Mouse (Mus musculus): ENCODE data around the gene Sytl4. TPM values are rescaled to one million over a fixed set of nuclear protein-coding genes. Genes with fewer than 3 reads are reported as not detected.

Gene Sytl4
- 1 to 10 TPM in 1 of 3 experiments, under 1 TPM in 1, not detected in 1; 0.85 to 1.6 TPM for polyA plus RNA-seq (2017; shearing (Covaris generic))

DNA sequence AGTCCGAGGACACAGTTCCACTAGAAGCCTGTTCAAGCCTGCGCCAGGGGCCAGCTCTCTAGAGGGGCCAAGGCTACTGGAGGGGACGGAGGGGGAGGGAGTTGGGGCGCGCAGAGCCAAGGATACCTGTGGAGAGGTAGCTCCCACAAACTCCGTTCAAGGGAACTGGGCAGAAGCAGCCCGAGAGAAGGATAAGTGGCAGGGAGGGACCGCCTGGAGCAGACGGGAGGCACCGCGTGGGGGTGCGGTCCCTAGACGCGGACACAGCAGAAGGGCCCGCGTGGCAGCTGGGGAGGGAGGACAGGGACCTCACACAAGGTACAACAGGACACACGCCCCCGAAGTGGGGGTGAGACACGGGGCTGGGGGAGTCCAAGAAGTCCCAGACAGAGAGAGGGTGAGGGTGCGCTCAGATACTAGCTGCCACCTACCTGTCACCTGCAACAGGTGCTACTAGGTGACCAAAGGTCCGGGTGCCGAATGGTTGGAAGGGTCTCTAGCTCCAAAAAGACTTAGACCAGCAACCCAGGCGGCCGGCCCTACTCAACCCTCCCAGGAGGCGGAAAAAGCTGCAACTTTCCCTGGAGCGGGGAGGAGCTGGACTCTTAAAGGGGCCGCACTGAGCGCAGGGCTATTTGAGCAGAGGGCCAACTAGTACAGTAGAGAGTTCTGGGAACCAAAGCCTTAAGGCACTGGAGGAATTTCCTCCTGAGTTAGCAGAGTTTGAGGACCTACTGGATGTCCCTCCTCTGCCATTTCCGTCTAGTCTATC, at the start of gene Sytl4:
Gene Sytl4, minus strand, starts transcription at position 582 of the 772 bp plus-strand sequence.
- ATAC-seq = no peak

DNA sequence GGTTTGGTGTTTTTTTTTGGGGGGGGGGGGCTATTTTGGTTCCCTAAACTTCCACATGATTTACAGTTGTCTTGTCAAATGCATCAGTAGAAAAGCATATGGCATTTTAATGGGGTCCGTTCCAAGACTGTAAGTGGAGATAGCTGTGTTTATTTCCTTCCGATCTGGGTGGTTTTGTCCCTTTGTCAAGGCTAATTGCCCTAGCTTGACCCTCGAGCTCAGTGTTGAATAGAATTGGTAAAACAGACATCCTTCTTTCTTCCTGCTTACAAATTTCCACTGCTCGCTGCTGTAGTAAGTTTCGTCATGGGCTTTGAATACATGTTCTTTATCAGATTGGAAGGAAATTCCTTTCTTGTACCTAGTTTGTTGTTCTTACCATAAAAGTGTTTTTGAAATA, 39.1 kb upstream of the Sytl4 start:
- no peak for ATAC-seq

DNA sequence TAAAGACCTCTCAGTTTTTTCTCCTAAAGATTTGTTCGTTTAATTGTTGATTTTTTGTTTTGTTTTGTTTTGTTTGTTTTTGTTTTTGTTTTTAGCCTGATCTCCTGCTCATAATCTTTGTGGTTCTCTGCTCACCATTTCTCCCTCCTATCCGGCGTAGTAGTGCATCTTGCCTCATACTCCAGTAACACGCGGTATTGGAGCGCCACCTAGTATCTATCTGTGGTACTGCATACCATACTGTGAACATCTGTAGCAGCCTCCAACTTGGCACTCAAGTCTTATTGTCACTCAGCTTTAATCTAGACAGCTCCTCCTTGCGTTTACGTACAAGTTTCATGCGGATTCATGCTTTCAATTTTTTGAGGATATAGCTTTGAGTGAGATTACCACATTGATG, 37.4 kb upstream of the Sytl4 start:
- ATAC-seq = peak; percentile 76

DNA sequence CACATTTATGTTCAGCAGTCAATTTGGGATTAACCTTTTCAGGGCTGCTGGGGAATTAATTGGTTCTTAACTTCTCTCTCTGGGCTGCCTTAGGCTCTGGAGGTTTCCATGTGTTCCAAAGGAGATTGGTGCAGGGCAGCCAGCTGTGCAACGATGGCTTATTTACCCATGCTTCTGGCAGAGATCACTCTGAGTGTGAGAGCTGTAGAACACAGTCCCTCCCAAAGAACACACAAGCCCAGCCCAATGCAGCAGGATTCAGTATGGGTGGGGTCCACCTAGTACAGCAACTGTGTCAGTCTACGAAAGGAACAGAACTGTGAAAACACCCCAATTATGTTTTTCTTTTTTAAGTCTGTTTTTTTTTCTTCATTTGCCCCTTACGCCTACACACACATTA, 14.3 kb upstream of the Sytl4 start:
- ATAC-seq = no peak

DNA sequence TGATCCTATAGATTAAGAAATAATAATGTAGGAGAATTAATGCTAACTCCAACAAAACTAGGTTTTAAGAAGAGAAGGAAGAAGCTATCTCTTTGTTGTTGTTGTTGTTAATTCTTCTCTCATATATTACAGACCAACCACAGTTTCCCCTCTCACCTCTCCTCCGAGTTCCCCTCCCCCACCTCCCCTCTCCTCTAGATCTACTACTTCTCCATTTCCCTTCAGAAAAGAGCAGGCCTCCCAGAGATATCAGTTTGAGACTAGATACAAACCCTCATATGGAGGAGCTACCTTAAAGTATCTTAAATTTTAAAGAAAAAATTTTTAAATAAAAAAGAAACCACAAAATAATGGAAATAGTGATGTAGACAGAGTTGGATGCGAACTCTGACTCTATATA, 17.0 kb downstream of the Sytl4 start:
- ATAC-seq = no peak

DNA sequence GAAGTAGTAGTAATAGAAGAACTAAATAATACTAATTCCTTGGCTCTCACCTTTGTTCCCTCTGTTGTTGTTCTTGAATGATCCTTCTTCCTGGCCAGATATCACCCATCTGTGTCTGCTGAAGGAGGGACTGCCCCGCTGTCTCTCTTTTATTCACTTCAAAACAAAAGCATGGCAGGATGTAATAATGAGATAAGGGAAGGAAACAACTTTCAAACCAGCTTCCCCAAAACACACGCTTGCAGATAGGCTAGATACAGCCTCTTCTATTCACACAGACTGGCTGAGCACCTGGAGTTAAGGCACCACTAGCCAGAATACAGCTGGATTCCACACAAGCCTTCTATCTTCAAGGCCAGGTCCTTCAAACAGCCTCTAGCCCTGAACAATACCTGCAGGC, 21.0 kb downstream of the Sytl4 start:
- peak; percentile 81 for ATAC-seq

DNA sequence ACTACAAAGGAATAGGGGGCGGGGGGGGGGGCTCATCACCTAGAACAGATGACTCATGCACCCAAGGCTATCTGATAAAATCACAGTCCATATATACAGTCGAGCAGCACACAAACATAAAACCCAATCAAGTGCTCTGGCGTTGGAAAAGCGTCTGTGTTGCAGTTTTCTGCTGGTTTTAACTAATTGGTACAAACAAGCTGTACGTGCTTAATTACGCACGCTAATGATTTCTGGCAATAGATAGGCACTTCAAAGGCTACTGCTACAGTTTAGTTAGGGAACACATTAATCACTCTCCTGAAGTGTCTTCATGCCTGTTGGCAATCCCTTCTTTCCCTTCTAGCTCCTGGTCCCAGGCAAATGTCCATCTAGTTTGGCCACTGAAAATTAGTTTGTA, 27.0 kb downstream of the Sytl4 start:
- ATAC-seq = no peak

DNA sequence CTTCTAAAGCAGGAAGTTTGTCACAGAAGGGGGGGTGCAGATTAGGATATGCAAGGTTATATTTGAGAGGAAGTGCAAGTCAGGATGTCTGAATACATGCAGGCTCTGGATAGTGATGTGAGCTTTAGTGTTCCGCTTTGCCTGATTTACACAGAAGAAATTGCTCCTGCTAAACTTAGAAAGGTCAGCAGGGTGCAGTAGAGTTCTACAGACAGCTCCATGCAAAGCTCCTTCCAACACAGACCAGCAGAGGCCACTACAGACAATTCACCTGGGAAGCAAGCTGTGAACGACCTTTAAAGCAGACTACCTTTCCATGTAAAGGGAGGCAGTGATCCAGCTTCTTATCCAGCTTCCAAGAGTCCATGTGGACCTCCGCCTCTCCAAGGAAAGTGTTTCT, 34.2 kb downstream of the Sytl4 start:
- ATAC-seq = peak; percentile 96

DNA sequence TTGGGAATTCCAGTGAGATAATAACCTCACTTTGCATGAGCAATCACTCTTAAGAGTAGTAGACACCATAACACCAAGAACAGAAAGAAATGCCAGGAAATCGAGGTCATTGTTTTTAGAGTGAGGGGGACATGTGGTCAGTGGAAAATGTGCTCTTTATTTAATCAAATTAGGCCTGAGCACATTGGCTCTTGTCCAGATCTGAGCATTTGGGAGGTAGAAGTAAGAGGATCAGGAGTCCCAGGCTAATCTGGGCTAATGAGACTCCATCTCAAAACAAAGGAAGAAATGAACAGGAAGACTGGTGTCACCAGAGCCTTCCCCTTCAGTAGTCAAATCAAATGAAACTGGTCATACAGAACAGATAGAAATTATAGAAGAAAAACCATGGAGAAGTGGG, 42.1 kb downstream of the Sytl4 start:
- no peak for ATAC-seq

DNA sequence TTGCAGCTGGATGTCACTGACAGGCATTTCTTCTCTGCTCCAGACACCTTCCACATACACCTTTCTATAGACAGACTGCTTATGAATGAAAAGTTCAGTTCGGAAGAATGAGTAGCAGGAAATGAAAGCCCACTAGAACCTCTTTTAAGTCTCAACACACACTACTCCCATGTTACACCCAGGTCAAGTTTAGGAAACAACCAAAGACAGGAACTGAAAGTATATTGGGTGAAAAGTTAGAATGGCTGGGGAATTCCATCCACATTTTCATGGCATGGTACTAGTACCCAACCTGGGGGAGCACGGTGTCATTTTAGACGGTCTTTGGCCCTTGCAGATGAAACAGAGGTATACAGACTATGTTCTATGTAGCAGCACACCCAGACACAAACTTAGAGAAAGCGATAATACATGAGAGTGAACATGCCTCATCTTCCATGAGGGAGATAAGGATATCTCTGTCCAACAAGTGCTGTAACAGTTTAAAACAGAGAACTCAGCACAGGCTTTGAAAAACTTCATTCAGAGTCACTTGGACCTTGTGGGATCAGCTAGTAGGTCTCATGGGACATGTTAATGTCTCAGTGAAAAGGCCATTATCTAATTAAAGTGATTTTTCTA, 44.9 kb downstream of the Sytl4 start:
- ATAC-seq = no peak

DNA sequence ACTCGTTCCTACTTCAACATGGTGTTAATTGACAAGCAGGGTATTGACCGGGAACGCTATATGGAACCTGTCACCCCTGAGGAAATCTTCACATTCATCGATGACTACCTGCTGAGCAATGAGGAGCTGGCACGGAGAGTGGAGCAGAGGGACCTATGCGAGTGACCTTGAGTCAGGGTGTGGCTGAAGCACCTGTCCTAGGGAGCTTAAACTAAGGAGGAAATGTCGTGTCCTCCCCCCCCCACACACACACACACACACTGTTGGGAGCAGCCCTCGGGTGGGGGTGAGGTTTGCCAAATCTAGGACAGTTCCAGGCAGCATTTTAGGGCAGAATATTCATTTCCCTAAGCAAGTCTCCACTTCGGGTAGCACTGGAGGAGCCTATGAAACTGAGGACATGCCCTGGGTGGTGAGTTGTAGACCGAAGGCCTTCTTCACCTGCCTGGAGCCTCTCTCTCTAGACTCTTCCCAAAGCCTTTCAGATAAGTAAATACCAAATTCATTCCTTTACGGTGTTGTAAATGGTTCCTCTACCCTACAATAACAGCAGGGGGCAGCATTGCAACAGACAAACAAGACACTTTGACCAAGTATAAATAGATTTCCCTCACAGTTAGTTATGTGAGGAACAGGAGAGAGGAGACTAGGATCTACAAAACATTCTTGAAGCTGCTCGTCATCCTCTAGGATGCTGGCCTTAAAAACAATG, 50.2 kb downstream of the Sytl4 start:
- ATAC-seq = no peak

DNA sequence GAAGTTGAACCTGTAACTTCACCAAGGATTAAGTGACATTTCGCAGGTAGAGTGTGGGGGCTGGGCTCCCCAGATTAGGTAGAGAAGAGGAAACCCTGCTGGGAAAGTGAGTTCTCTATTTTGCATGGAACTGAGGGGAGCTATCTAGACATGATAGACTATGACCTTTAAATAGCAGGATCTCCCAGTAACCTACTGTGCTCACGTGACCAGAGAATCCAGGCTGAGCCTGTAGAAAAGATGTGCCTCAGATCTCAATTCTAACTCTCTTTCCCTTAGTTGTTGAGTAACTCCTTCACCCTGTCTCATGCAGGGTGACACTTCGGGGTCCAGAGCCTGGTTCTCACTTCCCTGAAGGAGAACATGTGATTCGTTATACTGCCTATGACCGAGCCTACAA, 54.9 kb downstream of the Sytl4 start:
- no peak for ATAC-seq

DNA sequence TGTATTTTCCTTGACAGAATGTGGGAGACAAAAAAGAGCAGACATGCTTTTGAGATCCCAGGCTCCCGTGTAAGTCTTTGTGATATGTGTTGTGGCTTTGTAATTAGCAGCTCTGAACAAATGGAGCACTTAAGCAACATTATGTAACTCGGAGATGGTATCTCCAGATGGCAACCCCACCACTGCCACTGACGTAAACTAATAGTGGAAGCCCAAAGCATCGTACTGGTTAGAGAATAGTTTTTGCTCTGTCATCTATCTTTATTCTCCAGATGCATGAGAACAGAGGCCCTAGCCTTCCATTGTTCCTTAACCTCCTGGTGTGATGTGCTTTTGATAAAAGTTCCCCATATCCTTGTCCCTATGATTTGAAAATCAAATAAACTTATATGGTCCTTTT, 60.4 kb downstream of the Sytl4 start:
- ATAC-seq = no peak

DNA sequence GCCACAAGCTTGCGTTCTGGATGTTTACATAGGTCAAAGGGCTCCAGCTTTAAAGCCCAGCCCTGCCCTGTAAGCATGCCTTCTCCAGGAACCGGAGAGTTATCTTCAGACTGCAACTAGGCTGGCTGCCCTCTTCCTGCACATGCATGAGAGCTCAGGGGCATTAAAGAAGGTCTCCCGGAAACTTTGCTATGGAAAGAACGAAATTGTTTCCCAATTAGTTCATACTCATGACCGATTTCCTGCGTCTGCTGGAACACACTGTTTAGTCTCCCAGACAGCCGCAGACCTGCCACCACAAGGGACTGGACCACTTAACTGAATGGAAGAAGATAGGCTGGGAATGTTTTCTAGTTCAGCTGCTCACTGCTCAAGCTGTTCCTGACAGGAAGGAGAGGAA, 67.4 kb downstream of the Sytl4 start:
- no peak for ATAC-seq

DNA sequence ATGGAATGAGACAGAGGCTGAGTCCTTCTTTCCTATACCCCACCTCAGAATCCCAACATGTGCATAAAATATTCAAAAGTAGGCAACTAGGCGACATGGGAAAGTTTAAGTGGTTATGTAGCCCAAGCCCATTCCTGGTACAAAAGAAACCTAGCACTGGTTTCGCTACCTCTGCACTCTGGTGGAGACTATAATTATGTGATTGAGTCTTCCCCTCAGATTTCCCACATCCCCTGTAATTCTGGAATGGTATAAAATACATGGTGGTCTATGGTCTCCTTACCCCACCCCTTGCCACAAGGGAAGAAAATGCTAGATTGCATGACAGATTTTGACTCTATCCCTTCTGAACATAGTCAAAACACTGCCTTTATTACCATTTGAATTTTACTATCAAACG, 68.6 kb downstream of the Sytl4 start:
- no peak for ATAC-seq

DNA sequence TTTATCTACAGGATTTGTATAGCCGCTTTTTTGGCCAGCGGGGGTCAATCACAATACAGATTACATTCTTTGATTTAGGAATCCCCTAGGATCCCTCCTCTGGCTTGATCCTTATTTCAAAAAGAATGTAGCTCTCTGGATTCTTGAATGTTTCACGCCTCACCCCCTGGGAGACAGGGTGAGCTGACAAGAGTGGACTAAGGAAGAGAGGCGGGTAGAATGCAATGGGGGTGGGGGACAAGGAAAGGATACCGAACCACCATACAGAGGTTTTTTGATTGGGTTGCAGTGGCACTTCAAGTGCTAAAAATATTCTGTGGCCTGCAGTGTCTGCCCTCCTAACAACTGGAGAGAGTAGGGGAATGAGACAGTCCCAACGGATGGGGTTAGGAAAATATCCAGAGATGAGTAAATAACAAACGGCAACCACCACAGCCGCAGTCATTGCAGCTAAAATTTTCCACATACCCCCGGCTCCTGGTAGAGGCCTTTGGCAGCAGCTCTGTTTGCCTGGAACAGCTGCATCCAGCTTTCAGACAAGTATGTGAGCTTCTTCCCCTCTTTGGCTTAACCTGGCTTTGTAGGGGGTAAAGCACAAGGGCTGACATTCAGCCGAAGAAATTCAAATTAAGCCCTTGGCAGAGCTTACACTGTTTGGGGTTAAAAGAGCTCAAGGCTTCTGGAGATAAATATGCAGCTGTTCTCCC, 70.1 kb downstream of the Sytl4 start:
- ATAC-seq = no peak

DNA sequence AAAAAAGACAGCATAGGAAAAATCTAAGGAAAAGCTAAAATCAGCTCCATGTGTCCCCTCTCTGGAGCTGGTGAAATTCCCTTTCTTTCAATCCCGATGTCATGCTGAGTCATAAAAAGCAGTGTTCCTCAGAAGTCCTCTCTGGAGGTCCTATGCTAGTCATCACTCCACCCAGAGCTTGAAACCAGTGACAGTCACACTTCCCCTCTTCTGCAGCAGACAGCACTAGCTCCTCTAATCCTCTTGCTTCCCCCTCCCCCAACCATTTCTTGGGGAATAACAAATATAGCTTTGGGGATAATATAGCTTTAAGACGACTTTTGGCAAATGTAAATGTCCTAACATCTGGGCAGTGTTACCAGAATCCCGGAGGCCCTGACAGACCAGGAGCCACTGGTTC, 73.4 kb downstream of the Sytl4 start, which contains the start of gene Srpx2:
Gene Srpx2, plus strand, starts transcription at position 166 of the 400 bp plus-strand sequence.
- ATAC-seq = no peak

DNA sequence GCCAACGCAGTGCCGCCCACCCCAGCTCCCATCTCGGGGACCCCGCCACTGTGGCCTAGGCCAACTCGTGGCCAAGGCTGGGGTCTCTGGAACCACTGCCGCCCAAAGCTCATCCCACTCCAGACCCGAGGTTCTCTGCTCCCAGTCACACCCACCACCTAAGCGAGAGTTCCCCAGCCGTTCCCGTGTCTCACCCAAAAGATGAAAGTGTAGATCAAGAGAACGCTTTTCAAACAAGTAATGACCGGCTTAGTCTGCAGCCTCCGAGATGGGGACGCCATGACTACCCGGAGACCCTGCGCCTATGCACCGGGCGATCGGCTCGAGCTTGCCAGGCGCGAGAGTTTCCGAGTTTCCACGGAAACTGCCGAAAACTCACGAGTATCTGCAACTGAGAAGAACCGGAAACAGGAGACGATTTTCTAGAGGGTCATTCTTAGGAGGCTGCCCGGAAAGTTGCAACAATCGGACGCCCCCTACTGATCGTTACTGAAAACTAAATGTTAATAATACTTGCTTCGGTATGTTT, 83.5 kb downstream of the Sytl4 start, which contains the start of gene Tspan6:
Gene Tspan6, minus strand, starts transcription at position 416 of the 529 bp plus-strand sequence.
- peak; percentile 97 for ATAC-seq

DNA sequence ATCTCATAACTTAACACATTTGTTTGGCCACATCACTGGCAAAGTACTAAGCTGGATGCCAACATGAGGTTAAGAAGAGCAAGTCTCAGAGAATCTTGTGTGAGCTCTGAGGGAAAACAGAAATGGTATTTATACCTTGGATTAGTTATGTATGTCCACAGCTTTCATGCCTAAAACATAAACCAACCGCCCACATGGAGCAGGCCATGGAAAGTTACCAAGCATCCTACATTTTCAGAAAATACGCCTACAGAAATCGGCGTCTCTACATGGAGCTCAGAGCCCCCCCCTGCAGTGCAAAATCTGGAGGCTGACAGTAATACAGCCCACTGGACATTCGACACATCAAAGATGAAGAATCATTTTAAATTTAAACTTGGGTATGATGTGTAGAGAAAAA, 93.5 kb downstream of the Sytl4 start:
- no peak for ATAC-seq

DNA sequence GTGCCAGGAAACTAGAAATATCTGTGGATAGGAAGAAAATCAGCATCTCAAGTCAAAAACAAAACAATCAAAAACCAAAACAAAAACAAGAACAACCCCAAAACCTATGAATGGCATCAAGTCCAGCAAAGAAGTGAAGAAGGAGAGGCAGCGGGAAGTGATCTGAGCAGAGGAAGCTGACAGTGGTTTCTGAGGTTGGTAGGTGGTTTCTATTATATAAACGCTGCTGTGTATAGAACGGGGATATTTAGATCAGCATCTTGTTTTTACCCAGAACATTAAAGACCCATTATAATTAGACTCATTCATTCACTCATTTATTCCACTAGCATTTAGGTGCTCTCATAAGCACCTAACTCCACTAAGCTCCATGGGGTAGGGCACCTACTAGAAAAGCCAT, 94.3 kb downstream of the Sytl4 start:
- ATAC-seq = peak; percentile 46

Measured in inflammation-experienced regulatory T-cells, adult 6 months (primary cell).